Mouse (Mus musculus): ENCODE results near the gene Srebf2. TPM values are rescaled to one million over a fixed set of nuclear protein-coding genes. Genes with fewer than 3 reads are reported as not detected.
A peak's percentile ranks its signal among the peaks of the same experiment; 100 is the strongest.
"Not testable (repeated sequence)": the region's sequence is repeated elsewhere in the genome, so short reads cannot be mapped to it uniquely, and the experiment has no call there.

The Srebf2 gene
- 29.3 and 37.1 TPM in 2 replicates for polyA plus RNA-seq (2012; rRNA removed)
- 30.8 and 35.2 TPM in 2 replicates for polyA plus RNA-seq (2014; fragmentation: Nextera tagmentation; extraction: Ambion mirVana)

- H3K27me3 ChIP-seq (ENCODE audit: control insufficient read depth, insufficient read depth, low read length): no peaks in the 10 kb centered on the region
- H3K36me3 ChIP-seq (replicated peaks; ENCODE audit: control insufficient read depth, insufficient read depth, low read depth): no peaks in the 10 kb centered on the region; the same call in 1 of the 2 replicates
- peak within 1 kb of the TSS; percentile 72 to 98 for H3K4me3 ChIP-seq (ENCODE audit: insufficient read depth in 1 of 2, low read depth in 2 of 2, low read length in 2 of 2)
- under 1% methylated on average over 70 of the region's 79 CpGs for WGBS (ENCODE audit: insufficient replicate concordance)
- H3K9me3 ChIP-seq (ENCODE audit: control insufficient read depth, low read length): no peaks in the 10 kb centered on the region
- TF ChIP-seq EP300 (IDR thresholded peaks at IDR 0.05; ENCODE audit: low read depth) (peak; percentile 78), CTCF (IDR thresholded peaks at IDR 0.05; ENCODE audit: low read depth) (no peak; the same call in 1 of the 2 replicates)
- peaks cover 30 to 39% of the 10 kb centered on the region in 2 experiments for H3K4me1 ChIP-seq (replicated peaks; ENCODE audit: control insufficient read depth in 2 of 2, insufficient read depth in 2 of 2, low read length in 1 of 2)
- peak within 1 kb of the TSS; percentile 90 for H3K27ac ChIP-seq
- DNase-seq (ENCODE audit: low read depth in 3 of 3, low spot score in 3 of 3): peak; percentile 99
- peak; percentile 93 for ATAC-seq (ENCODE audit: insufficient read depth)
- peak within 1 kb of the TSS; percentile 89 for H3K9ac ChIP-seq (replicated peaks)
- H3K4me2 ChIP-seq (ENCODE audit: low read depth): peak within 1 kb of the TSS; percentile 92
Observed at GRCm38 (mm10) chr15:82146770-82147610, at the start of gene Srebf2. Gene Srebf2 (plus strand): TSS chr15:82147181.

- no peaks in the 10 kb centered on the region for H3K4me1 ChIP-seq (replicated peaks; ENCODE audit: control insufficient read depth in 2 of 2, insufficient read depth in 2 of 2, low read length in 1 of 2)
- no peak overlapping the region for H3K4me2 ChIP-seq (ENCODE audit: low read depth)
- no peak overlapping the region for H3K4me3 ChIP-seq (ENCODE audit: insufficient read depth in 1 of 2, low read depth in 2 of 2, low read length in 2 of 2)
- no peak overlapping the region for H3K27ac ChIP-seq
- no peaks in the 10 kb centered on the region for H3K36me3 ChIP-seq (replicated peaks; ENCODE audit: control insufficient read depth, insufficient read depth, low read depth)
- DNase-seq (ENCODE audit: low read depth in 3 of 3, low spot score in 3 of 3) (no peak), ATAC-seq (ENCODE audit: insufficient read depth) (no peak)
- no peaks in the 10 kb centered on the region for H3K9me3 ChIP-seq (ENCODE audit: control insufficient read depth, low read length)
- TF ChIP-seq EP300 (IDR thresholded peaks at IDR 0.05; ENCODE audit: low read depth) (no peak), CTCF (IDR thresholded peaks at IDR 0.05; ENCODE audit: low read depth) (peak; percentile 79)
- no peaks in the 10 kb centered on the region for H3K27me3 ChIP-seq (ENCODE audit: control insufficient read depth, insufficient read depth, low read length)
- 20% methylated on average over 8 of the region's 8 CpGs for WGBS (ENCODE audit: insufficient replicate concordance)
- H3K9ac ChIP-seq (replicated peaks): no peak overlapping the region
Observed at GRCm38 (mm10) chr15:82106953-82107555, 39.9 kb upstream of the Srebf2 start.

- DNase-seq (ENCODE audit: low read depth in 3 of 3, low spot score in 3 of 3): no peak
- H3K4me3 ChIP-seq (ENCODE audit: insufficient read depth in 1 of 2, low read depth in 2 of 2, low read length in 2 of 2): no peak overlapping the region
- no peaks in the 10 kb centered on the region for H3K9me3 ChIP-seq (ENCODE audit: control insufficient read depth, low read length)
- no peaks in the 10 kb centered on the region for H3K36me3 ChIP-seq (replicated peaks; ENCODE audit: control insufficient read depth, insufficient read depth, low read depth)
- H3K4me2 ChIP-seq (ENCODE audit: low read depth): no peak overlapping the region
- no peaks in the 10 kb centered on the region for H3K4me1 ChIP-seq (replicated peaks; ENCODE audit: control insufficient read depth in 2 of 2, insufficient read depth in 2 of 2, low read length in 1 of 2)
- H3K27me3 ChIP-seq (ENCODE audit: control insufficient read depth, insufficient read depth, low read length): no peaks in the 10 kb centered on the region
- no peak overlapping the region for H3K27ac ChIP-seq
- no peak for ATAC-seq (ENCODE audit: insufficient read depth)
- no peak overlapping the region for H3K9ac ChIP-seq (replicated peaks)
- WGBS (ENCODE audit: insufficient replicate concordance): 73% methylated on average over 8 of the region's 8 CpGs
- no peak for TF ChIP-seq EP300 (IDR thresholded peaks at IDR 0.05; ENCODE audit: low read depth)
- TF ChIP-seq CTCF (IDR thresholded peaks at IDR 0.05; ENCODE audit: low read depth): no peak
Observed at GRCm38 (mm10) chr15:82120544-82120943, 26.4 kb upstream of the Srebf2 start.

- WGBS (ENCODE audit: insufficient replicate concordance): 67% methylated on average over 4 of the region's 4 CpGs
- not testable (repeated sequence) for H3K27me3 ChIP-seq (ENCODE audit: control insufficient read depth, insufficient read depth, low read length); H3K4me3 ChIP-seq (ENCODE audit: insufficient read depth in 1 of 2, low read depth in 2 of 2, low read length in 2 of 2); H3K9ac ChIP-seq (replicated peaks); DNase-seq (ENCODE audit: low read depth in 3 of 3, low spot score in 3 of 3); H3K36me3 ChIP-seq (replicated peaks; ENCODE audit: control insufficient read depth, insufficient read depth, low read depth); H3K9me3 ChIP-seq (ENCODE audit: control insufficient read depth, low read length); ATAC-seq (ENCODE audit: insufficient read depth); H3K27ac ChIP-seq
- peaks cover 11 to 12% of the 10 kb centered on the region in 2 experiments for H3K4me1 ChIP-seq (replicated peaks; ENCODE audit: control insufficient read depth in 2 of 2, insufficient read depth in 2 of 2, low read length in 1 of 2)
- peak overlapping the region; percentile 83 for H3K4me2 ChIP-seq (ENCODE audit: low read depth)
Observed at GRCm38 (mm10) chr15:82126690-82127089, 20.3 kb upstream of the Srebf2 start.
